Mouse (Mus musculus) ES-E14 (cell line): ENCODE measurements around the gene Them7.

ENCODE experiments used
- CHD2 ChIP-seq: IDR thresholded peaks from 2 replicates; pipeline ENCODE4 v1.6.1; 2014; ENCODE audit warnings: mild to moderate bottlenecking, low read depth, low read length, inconsistent platforms
- HCFC1 ChIP-seq: IDR thresholded peaks from 2 replicates; pipeline ENCODE4 v1.6.1; 2012; ENCODE audit warnings: low read length, inconsistent platforms, borderline replicate concordance; ENCODE audit not compliant: insufficient read depth
- MAFK ChIP-seq: IDR thresholded peaks from 2 replicates; pipeline ENCODE4 v1.6.1; 2014; ENCODE audit warnings: mild to moderate bottlenecking, low read depth, low read length, inconsistent platforms; ENCODE audit not compliant: insufficient read depth
- ZC3H11A ChIP-seq: IDR thresholded peaks from 2 replicates; pipeline ENCODE4 v1.6.1; 2012; ENCODE audit warnings: low read depth, mild to moderate bottlenecking, inconsistent platforms, low read length, borderline replicate concordance
- ZNF384 ChIP-seq: IDR thresholded peaks from 2 replicates; pipeline ENCODE4 v1.6.1; 2012; ENCODE audit warnings: low read depth, low read length, inconsistent platforms

- TF ChIP-seq ZNF384 = no peak
- TF ChIP-seq HCFC1 = no peak
- TF ChIP-seq CHD2 = no peak
- TF ChIP-seq ZC3H11A = no peak
- no peak for TF ChIP-seq MAFK
Measured at GRCm38 (mm10) chr2:105206563-105207174, 17.5 kb upstream of the Them7 start.
